In the genomic region with DNA sequence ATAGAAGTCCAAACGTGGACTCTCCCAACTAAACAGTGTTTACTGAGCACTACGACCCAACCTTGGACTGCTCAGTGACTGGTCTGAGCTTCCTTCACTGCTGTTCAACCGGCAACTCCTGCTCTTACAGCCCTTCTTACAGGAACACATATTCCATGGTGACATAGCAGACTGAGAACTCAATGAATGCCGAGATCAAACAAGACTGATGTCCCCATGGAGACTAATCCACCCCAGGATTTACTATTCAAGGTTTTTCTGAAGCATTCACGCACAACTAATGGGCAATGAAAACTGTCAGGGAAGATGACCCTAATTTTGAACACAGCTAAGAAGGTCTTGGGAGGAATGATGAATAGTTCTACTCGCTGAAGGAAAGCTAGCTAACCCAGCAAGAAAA, we compare ENCODE assay signal across 16 mouse cellular contexts. TPM values are rescaled to one million over a fixed set of nuclear protein-coding genes. Genes with fewer than 3 reads are reported as not detected.
A peak's percentile ranks its signal among the peaks of the same experiment; 100 is the strongest.
DNase-seq lines count a peak whose midpoint lies in the region; ATAC-seq and TF ChIP-seq lines count a peak whose summit lies in the region.
"Had no signal": no experiment of that assay in that cellular context is flagged by ENCODE, and none has a peak within 500 bp of the region (broad histone marks: within the 10 kb centered on the region; RNA-seq: fewer than 3 reads in every experiment).

No protein-coding gene starts in this region.

- H3K9me3 ChIP-seq in hindbrain, embryonic 16.5 days (ENCODE audit: control insufficient read depth, low read length): no peaks in the 10 kb centered on the region
- no peaks in the 10 kb centered on the region for H3K9me3 ChIP-seq in hindbrain, embryonic 13.5 days
- H3K9me3 ChIP-seq in hindbrain, postnatal 0 days (ENCODE audit: low read length): no peaks in the 10 kb centered on the region
- no peaks in the 10 kb centered on the region for H3K9me3 ChIP-seq in liver, embryonic 11.5 days (ENCODE audit: control insufficient read depth, low read length)
- H3K9me3 ChIP-seq: embryonic facial prominence, embryonic 13.5 days; hindbrain, embryonic 15.5 days; limb, embryonic 12.5 days; stomach, embryonic 15.5 days had no signal

- H3K36me3 ChIP-seq in hindbrain, embryonic 16.5 days (ENCODE audit: control insufficient read depth, insufficient read depth, low read length): no peaks in the 10 kb centered on the region
- 0 out of 2 replicates have a peak, but pooled peaks cover 2% of the 10 kb centered on the region for H3K36me3 ChIP-seq in hindbrain, embryonic 13.5 days
- H3K36me3 ChIP-seq in hindbrain, postnatal 0 days (ENCODE audit: insufficient read depth, low read length): no peaks in the 10 kb centered on the region
- H3K36me3 ChIP-seq in liver, embryonic 11.5 days (ENCODE audit: control insufficient read depth, insufficient read depth, low read length): no peaks in the 10 kb centered on the region; the same call in 1 of the 2 replicates
- H3K36me3 ChIP-seq: embryonic facial prominence, embryonic 13.5 days; hindbrain, embryonic 15.5 days; stomach, embryonic 15.5 days had no signal

- POLR2A ChIA-PET in Patski (lab: Charles Lee): no interaction called here

- CTCF ChIA-PET in Patski (lab: Charles Lee): interaction anchor here (1.7 kb wide), 1 partner anchor 819 kb away, joined by 7 read pairs; no protein-coding TSS in a partner anchor

- peaks cover 7% of the 10 kb centered on the region; the same call in 1 of the 2 replicates for H3K4me1 ChIP-seq in hindbrain, embryonic 16.5 days (ENCODE audit: control insufficient read depth, insufficient read depth, low read depth, low read length)
- peaks cover 23% of the 10 kb centered on the region for H3K4me1 ChIP-seq in hindbrain, embryonic 13.5 days (replicated peaks)
- no peaks in the 10 kb centered on the region for H3K4me1 ChIP-seq in hindbrain, postnatal 0 days (ENCODE audit: insufficient read depth, low read length)
- H3K4me1 ChIP-seq in liver, embryonic 11.5 days (replicated peaks; ENCODE audit: control insufficient read depth, insufficient read depth, low read length): no peaks in the 10 kb centered on the region; the same call in 1 of the 2 replicates
- H3K4me1 ChIP-seq: limb, embryonic 12.5 days; stomach, embryonic 15.5 days had no signal

- no peaks in the 10 kb centered on the region for H3K27me3 ChIP-seq in hindbrain, embryonic 16.5 days (replicated peaks; ENCODE audit: control insufficient read depth, insufficient read depth, low read length)
- H3K27me3 ChIP-seq in hindbrain, embryonic 13.5 days: no peaks in the 10 kb centered on the region
- no peaks in the 10 kb centered on the region for H3K27me3 ChIP-seq in Patski
- H3K27me3 ChIP-seq in hindbrain, postnatal 0 days (ENCODE audit: insufficient read depth, low read length): no peaks in the 10 kb centered on the region
- no peaks in the 10 kb centered on the region for H3K27me3 ChIP-seq in liver, embryonic 11.5 days (replicated peaks; ENCODE audit: control insufficient read depth, insufficient read depth, low read length)
- H3K27me3 ChIP-seq: embryonic facial prominence, embryonic 13.5 days; hindbrain, embryonic 15.5 days; limb, embryonic 12.5 days; stomach, embryonic 15.5 days had no signal

- peak; percentile 52; the same call in 1 of the 2 replicates for ATAC-seq in hindbrain, embryonic 16.5 days
- ATAC-seq in hindbrain, embryonic 13.5 days (ENCODE audit: low FRiP score): no peak
- peak; percentile 39 for ATAC-seq in Patski
- ATAC-seq in hindbrain, postnatal 0 days: no peak
- ATAC-seq in liver, embryonic 11.5 days (replicated peaks; ENCODE audit: low FRiP score): no peak

- WGBS in hindbrain, embryonic 16.5 days: 21% methylated on average over 6 of the region's 6 CpGs
- 22% methylated on average over 6 of the region's 6 CpGs for WGBS in hindbrain, embryonic 13.5 days
- 28% methylated on average over 6 of the region's 6 CpGs for WGBS in hindbrain, postnatal 0 days
- WGBS in liver, embryonic 11.5 days: 88% methylated on average over 6 of the region's 6 CpGs

- H3K9ac ChIP-seq in hindbrain, embryonic 16.5 days (ENCODE audit: low read depth, low read length): no peak overlapping the region
- H3K9ac ChIP-seq in hindbrain, embryonic 13.5 days: no peak overlapping the region
- H3K9ac ChIP-seq in hindbrain, postnatal 0 days (replicated peaks; ENCODE audit: low read length): no peak overlapping the region
- H3K9ac ChIP-seq in liver, embryonic 11.5 days (ENCODE audit: low read depth, low read length): no peak overlapping the region
- H3K9ac ChIP-seq: embryonic facial prominence, embryonic 13.5 days; hindbrain, embryonic 15.5 days; limb, embryonic 12.5 days; liver, embryonic 14.5 days; stomach, embryonic 15.5 days had no signal

- no peak overlapping the region for H3K4me2 ChIP-seq in hindbrain, embryonic 16.5 days (ENCODE audit: low read length)
- H3K4me2 ChIP-seq in hindbrain, embryonic 13.5 days: no peak overlapping the region
- no peak overlapping the region for H3K4me2 ChIP-seq in hindbrain, postnatal 0 days (ENCODE audit: low read depth, low read length)
- H3K4me2 ChIP-seq in liver, embryonic 11.5 days: no peak overlapping the region
- H3K4me2 ChIP-seq: embryonic facial prominence, embryonic 13.5 days; hindbrain, embryonic 15.5 days; limb, embryonic 12.5 days; stomach, embryonic 15.5 days had no signal

- TF ChIP-seq CTCF in Patski (IDR thresholded peaks at IDR 0.05): no peak
- TF ChIP-seq CTCF in hindbrain, postnatal 0 days (IDR thresholded peaks at IDR 0.05; ENCODE audit: low read depth): no peak

- H3K27ac ChIP-seq in hindbrain, embryonic 16.5 days (ENCODE audit: low read depth, low read length): no peak overlapping the region
- H3K27ac ChIP-seq in hindbrain, embryonic 13.5 days: no peak overlapping the region
- H3K27ac ChIP-seq in hindbrain, postnatal 0 days: no peak overlapping the region
- no peak overlapping the region for H3K27ac ChIP-seq in liver, embryonic 11.5 days (ENCODE audit: low read depth, low read length)
- H3K27ac ChIP-seq: embryonic facial prominence, embryonic 13.5 days; hindbrain, embryonic 15.5 days; limb, embryonic 12.5 days; liver, embryonic 14.5 days; stomach, embryonic 15.5 days had no signal

- in situ Hi-C loops in Patski (cut with MboI; ENCODE audit: low pct_unique_long_range_greater_than_20kb): no loop called here

- DNase-seq in Muller cell, postnatal 12 days (ENCODE audit: inconsistent ontology term): peak; percentile 70
- peak; percentile 71 for DNase-seq in Patski (ENCODE audit: low read depth, low spot score)
- peak; percentile 17 for DNase-seq in hindbrain, postnatal 0 days (ENCODE audit: low spot score)
- DNase-seq in T-cell, adult 2 months (ENCODE audit: low spot score): no peak
- DNase-seq in liver, embryonic 11.5 days (ENCODE audit: low spot score): no peak
- DNase-seq: cerebellum, adult 9-11 months; heart, adult 11 months; kidney, adult 11 months; kidney, postnatal 14 days had no signal

- H3K4me3 ChIP-seq in hindbrain, embryonic 16.5 days (ENCODE audit: low read length): no peak overlapping the region
- H3K4me3 ChIP-seq in hindbrain, embryonic 13.5 days: no peak overlapping the region
- no peak overlapping the region for H3K4me3 ChIP-seq in hindbrain, postnatal 0 days (ENCODE audit: low read length)
- no peak overlapping the region for H3K4me3 ChIP-seq in liver, embryonic 11.5 days (ENCODE audit: low read depth, low read length)
- H3K4me3 ChIP-seq: embryonic facial prominence, embryonic 13.5 days; hindbrain, embryonic 15.5 days; limb, embryonic 12.5 days; stomach, embryonic 15.5 days had no signal

RNA-seq across cellular contexts. Expression of a gene that starts 47.5 kb away (rescaled TPM):
- 102 and 109 TPM in 2 replicates for polyA plus RNA-seq in hindbrain, embryonic 16.5 days (2015; fragmentation: Nextera tagmentation; extraction: Ambion mirVana)
- 94.4 and 104 TPM in 2 replicates for polyA plus RNA-seq in hindbrain, embryonic 13.5 days (2015; fragmentation: Nextera tagmentation; extraction: Ambion mirVana)
- polyA plus RNA-seq in Patski (2021): 28.8 TPM
- total RNA-seq in hindbrain, postnatal 0 days (2014; rRNA removed): 47.2 and 48.0 TPM in 2 replicates
- 116 and 119 TPM in 2 replicates for polyA plus RNA-seq in hindbrain, postnatal 0 days (2015; fragmentation: Nextera tagmentation; extraction: Ambion mirVana)
- 44.6 and 51.6 TPM in 2 replicates for polyA plus RNA-seq in liver, embryonic 11.5 days (2014; fragmentation: Nextera tagmentation; extraction: Ambion mirVana)

Comparison
In these comparisons a context has a peak if more than half of its experiments do, and no peak if none do; other contexts are left out.
1. ATAC-seq: peak in hindbrain, embryonic 16.5 days (single experiment) and Patski (single experiment); none in hindbrain, embryonic 13.5 days (single experiment), hindbrain, postnatal 0 days (single experiment) and liver, embryonic 11.5 days (single experiment).
2. DNase-seq: peak in Muller cell, postnatal 12 days (single experiment), Patski (single experiment) and hindbrain, postnatal 0 days (single experiment); none in T-cell, adult 2 months (single experiment) and liver, embryonic 11.5 days (single experiment).